Mouse (Mus musculus): ENCODE measurements around the gene Tnfrsf17. TPM values are rescaled to one million over a fixed set of nuclear protein-coding genes. Genes with fewer than 3 reads are reported as not detected.
"Not testable (repeated sequence)": the region's sequence is repeated elsewhere in the genome, so short reads cannot be mapped to it uniquely, and the experiment has no call there.

Gene Tnfrsf17
- total and polyA plus RNA-seq, 3 experiments: 0.17 to 0.42 TPM; not detected in 1

DNA sequence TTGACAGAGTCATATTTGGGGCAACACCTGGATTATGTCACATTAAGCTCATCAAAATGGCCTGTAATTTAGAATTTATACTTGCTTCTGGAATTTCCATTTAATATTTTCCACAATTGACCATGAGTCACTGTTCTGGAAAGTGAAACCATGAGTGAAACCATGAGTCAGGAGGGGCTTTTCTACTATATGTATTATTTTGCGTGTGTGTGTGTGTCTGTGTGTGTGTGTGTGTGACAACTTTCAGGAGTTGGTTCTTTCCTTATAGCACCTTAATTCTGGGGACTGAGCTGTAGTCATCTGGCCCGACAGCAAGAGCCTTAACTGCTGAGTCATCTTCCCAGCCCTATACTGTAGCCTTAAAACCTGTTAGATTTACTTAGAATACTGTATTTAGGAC lies 27.7 kb upstream of the Tnfrsf17 start (continued):
- peak; percentile 99 for TF ChIP-seq MAFK (IDR thresholded peaks at IDR 0.05; ENCODE audit: insufficient replicate concordance, low read length)
- TF ChIP-seq UBTF (IDR thresholded peaks at IDR 0.05; ENCODE audit: low read depth, low read length): no peak
- TF ChIP-seq MAX (IDR thresholded peaks at IDR 0.05; ENCODE audit: low read length): peak; percentile 84
- peak; percentile 87 for TF ChIP-seq TCF12 (IDR thresholded peaks at IDR 0.05; ENCODE audit: low read depth, low read length)
- TF ChIP-seq CTCF (conservative IDR thresholded peaks at IDR 0.05 in 1 of 2, IDR thresholded peaks at IDR 0.05 in 1 of 2; ENCODE audit: low read depth in 2 of 2, low read length in 2 of 2): no peak
- TF ChIP-seq EP300 (IDR thresholded peaks at IDR 0.05; ENCODE audit: low read length): peak; percentile 99
- no peak for TF ChIP-seq RAD21 (IDR thresholded peaks at IDR 0.05; ENCODE audit: low read depth, low read length)
- TF ChIP-seq E2F4 (IDR thresholded peaks at IDR 0.05; ENCODE audit: insufficient replicate concordance, low read depth, low read length): 0 out of 2 replicates have a peak, but pooled peaks have one; percentile 54
- peak; percentile 58 for TF ChIP-seq HCFC1 (IDR thresholded peaks at IDR 0.05; ENCODE audit: low read depth, low read length)
- TF ChIP-seq MAZ (IDR thresholded peaks at IDR 0.05; ENCODE audit: low read depth, low read length): peak; percentile 87; the same call in 1 of the 2 replicates
- no peak for TF ChIP-seq NELFE (IDR thresholded peaks at IDR 0.05; ENCODE audit: low read depth, low read length)
- TF ChIP-seq ZNF384 (IDR thresholded peaks at IDR 0.05; ENCODE audit: low read depth, low read length): peak; percentile 40; the same call in 1 of the 2 replicates
- no peak for TF ChIP-seq NRF1 (IDR thresholded peaks at IDR 0.05; ENCODE audit: low read depth, low read length)
- TF ChIP-seq BHLHE40 (IDR thresholded peaks at IDR 0.05; ENCODE audit: low read depth, low read length): peak; percentile 87

DNA sequence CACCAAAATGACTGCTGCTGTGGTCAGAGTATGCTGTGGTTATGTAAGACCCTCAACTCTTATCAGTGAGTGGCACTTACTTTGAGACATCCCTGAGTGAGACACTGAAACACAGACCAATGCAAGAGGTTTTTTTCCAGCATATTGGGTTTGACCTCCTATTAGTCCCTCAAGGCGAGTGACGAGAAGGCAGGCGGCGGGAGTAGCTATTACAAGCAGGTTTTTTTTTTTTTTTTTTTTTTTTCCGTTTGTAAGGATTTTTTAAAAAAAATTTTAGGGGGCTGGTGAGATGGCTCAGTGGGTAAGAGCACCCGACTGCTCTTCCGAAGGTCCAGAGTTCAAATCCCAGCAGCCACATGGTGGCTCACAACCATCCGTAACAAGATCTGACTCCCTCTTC lies 24.7 kb upstream of the Tnfrsf17 start:
- H3K79me2 ChIP-seq (replicated peaks; ENCODE audit: control insufficient read depth, extremely low read depth, insufficient read depth, poor library complexity, severe bottlenecking); H3K4me3 ChIP-seq (replicated peaks in 1 of 3; ENCODE audit: low read depth in 2 of 3, low read length in 2 of 3, poor library complexity in 1 of 3); in situ Hi-C loops (cut with MboI; ENCODE audit: low pct_ligation_motif_present, low pct_unique_long_range_greater_than_20kb, low sequenced_read_pairs); dilution Hi-C loops (cut with MboI; ENCODE audit: extremely low pct_ligation_motif_present, extremely low pct_unique_long_range_greater_than_20kb, low sequenced_read_pairs); DNase-seq (ENCODE audit: extremely low read depth); H3K27me3 ChIP-seq (replicated peaks); H3K36me3 ChIP-seq (replicated peaks in 1 of 2; ENCODE audit: control insufficient read depth in 1 of 2, insufficient read depth in 1 of 2, low read length in 1 of 2); H3K4me2 ChIP-seq (ENCODE audit: insufficient read depth, low read depth, poor library complexity, severe bottlenecking); H3K9ac ChIP-seq (ENCODE audit: insufficient read depth, low read depth); H3K27ac ChIP-seq (ENCODE audit: insufficient read depth, low read depth): not testable (repeated sequence)
- H3K9me3 ChIP-seq (replicated peaks; ENCODE audit: low read length): peaks cover 20% of the 10 kb centered on the region
- peaks cover 12 to 42% of the 10 kb centered on the region in 2 experiments for H3K4me1 ChIP-seq (ENCODE audit: control insufficient read depth in 1 of 2, insufficient read depth in 2 of 2)
- TF ChIP-seq ZNF384 (IDR thresholded peaks at IDR 0.05; ENCODE audit: low read depth, low read length): peak; percentile 56; the same call in 1 of the 2 replicates

DNA sequence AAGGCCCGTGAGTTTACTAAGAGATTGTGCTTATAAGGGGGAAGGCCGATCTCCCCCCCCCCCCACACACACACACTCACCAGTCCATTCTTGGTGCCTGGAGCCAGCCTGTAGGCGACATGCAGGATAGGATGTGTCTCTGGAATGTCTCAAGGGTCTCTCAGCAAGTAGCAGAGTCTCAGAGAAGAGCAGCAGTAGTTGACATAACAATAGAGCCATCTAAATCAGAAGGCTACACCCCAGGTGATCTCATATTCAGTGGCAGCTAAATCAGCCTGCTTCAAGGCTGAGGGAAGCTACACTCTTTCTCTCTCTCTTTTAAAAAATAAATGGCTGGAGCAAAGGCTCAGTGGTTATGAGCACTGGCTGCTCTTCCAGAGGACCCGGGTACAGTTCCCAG lies 18.0 kb upstream of the Tnfrsf17 start:
- H3K9ac ChIP-seq (ENCODE audit: insufficient read depth, low read depth); H3K4me3 ChIP-seq (replicated peaks in 1 of 3; ENCODE audit: low read depth in 2 of 3, low read length in 2 of 3, poor library complexity in 1 of 3); H3K9me3 ChIP-seq (replicated peaks; ENCODE audit: low read length); H3K27me3 ChIP-seq (replicated peaks); H3K36me3 ChIP-seq (replicated peaks in 1 of 2; ENCODE audit: control insufficient read depth in 1 of 2, insufficient read depth in 1 of 2, low read length in 1 of 2); H3K79me2 ChIP-seq (replicated peaks; ENCODE audit: control insufficient read depth, extremely low read depth, insufficient read depth, poor library complexity, severe bottlenecking); H3K4me2 ChIP-seq (ENCODE audit: insufficient read depth, low read depth, poor library complexity, severe bottlenecking); H3K27ac ChIP-seq (ENCODE audit: insufficient read depth, low read depth); dilution Hi-C loops (cut with MboI; ENCODE audit: extremely low pct_ligation_motif_present, extremely low pct_unique_long_range_greater_than_20kb, low sequenced_read_pairs); DNase-seq (ENCODE audit: extremely low read depth): not testable (repeated sequence)
- in situ Hi-C loops (cut with MboI; ENCODE audit: low pct_ligation_motif_present, low pct_unique_long_range_greater_than_20kb, low sequenced_read_pairs): loop anchor here (5.0 kb wide), 1 partner anchor 258 kb away; no protein-coding TSS in a partner anchor
- H3K4me1 ChIP-seq (ENCODE audit: control insufficient read depth in 1 of 2, insufficient read depth in 2 of 2): peaks cover 0 to 20% of the 10 kb centered on the region in 2 experiments; a peak in 2 of 4 replicates

Measured in CH12.LX (cell line).